Mouse (Mus musculus) layer of hippocampus, adult 9-10 months (tissue): ENCODE data around the gene Frem2.

Source experiments
- DNase-seq: peaks from one replicate; pipeline ENCODE4 v3.0.0; 2022; ENCODE audit warnings: low spot score

Frem2 gene

DNA sequence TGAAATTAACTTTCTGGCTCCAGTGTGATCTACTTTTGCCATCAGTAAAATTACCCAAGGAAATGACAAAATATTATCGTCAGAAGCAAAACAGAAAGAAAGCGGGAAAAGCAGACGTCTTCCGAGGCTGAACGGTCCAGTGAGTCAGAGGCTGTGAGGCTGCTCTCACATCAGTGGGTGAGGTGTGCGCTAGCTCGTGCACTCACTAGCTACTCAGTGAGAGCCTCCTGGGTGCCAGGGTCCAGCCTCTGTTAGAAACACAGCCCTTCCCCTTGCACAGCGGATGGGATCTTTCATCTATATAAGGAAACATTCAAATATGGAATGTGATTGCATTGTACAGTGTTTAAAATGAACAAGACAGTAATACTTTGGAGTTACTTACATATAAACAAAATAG, 36.8 kb downstream of the Frem2 start:
- no peak for DNase-seq

DNA sequence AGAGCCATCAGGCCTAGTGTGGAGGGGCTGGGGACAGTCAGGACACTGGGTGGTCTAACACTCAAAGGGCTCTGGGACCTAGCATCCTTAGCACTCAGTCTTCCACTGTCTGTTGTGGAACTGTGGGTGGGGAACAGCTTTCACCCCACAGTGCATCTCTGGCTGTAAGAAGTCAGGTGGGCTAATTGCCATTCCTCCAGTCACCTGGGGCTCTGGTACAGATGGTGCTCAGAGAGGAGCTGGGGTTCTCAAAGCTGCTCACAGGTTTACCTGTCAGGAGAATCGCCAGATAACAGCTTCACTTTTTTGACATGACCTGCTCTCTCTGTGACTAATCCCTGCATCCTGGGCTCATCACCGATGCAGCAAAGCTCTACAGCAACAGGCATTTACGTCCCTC, 46.0 kb downstream of the Frem2 start:
- no peak for DNase-seq

DNA sequence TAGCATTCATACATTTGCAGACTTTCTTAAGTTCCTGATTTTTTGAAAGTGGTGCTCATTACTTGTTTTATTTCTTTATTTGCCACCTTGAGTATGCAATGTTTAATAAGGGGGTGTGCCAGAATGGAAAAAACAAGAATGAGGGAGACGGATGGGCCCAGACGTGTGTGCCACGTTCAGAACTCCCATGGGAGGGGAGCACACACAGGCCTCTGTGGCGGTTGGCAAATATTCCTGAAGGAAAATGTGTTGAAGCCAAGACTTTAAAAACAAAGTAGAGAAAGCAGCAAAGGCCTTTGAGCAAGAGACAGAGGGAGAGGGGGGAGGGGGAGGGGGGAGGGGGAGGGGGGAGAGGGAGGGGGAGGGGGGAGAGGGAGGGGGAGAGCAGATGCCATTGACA, 47.3 kb downstream of the Frem2 start:
- no peak for DNase-seq

DNA sequence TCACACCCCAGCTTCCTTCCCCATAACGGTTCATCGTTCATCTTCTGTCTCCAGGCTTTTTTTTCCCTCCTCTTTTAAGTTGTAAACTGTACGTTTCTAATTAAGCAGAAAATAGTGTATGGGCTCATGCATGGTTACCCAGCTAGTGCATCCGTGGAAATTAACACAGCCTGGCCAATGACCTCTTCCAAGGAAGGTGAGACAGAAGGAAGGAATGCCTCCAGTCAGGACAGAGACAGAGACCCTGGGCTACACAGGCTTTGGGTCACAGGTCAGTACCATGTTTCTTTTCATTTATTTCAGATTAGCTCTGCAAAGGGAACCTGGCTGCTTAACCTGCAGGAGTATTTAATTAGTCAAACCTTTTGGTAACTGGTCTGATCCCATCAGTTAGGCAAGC, 57.0 kb downstream of the Frem2 start:
- no peak for DNase-seq

DNA sequence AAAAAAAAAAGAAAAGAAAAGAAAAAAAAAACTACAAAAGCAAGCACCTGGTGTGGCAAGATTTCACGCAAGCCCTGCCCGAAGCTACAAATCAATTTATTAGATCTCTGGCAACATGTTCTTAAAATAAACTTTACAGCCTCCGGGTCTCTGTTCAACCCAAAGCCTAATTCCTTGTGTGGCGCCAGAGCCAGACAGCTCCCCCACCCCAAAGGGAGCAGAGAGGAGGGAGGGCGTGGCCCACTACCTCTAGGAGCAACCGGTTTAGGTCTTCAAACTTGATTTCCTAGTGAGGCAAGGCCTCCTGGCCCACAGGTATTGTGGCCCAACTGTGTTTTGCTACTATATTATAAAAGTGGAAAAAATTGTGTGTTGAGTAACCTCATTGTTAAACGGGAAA, 57.8 kb downstream of the Frem2 start:
- DNase-seq = no peak

DNA sequence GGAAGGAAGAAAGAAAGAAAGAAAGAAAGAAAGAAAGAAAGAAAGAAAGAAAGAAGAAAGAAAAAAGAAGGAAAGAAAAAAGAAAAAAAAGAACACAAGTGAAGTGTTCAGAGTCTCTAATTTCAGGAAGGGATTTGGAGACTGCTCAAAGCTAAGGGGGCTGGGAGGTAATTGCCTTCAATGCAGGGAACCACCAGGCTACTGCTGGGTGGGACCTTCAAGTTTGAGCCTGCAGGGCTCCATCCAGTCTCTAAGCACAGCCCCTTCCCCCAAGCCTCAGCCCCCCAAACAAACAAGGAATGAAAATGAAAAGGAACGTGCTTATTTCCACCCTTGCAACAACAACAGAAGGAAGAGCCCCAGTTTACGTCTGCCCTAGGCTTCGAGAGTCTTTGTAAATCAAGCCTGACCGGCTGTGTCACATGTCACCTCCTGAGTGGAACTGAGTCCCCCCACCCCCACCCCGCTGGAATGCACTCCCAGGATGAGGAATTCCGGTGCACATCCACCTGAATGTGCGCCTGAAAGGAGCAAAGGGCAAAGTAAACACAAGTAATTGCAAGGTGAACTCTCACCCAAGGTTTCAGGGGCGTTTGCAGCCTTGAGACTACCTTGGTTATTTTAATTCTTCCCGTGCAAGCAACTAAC, 58.9 kb downstream of the Frem2 start:
- DNase-seq = no peak

DNA sequence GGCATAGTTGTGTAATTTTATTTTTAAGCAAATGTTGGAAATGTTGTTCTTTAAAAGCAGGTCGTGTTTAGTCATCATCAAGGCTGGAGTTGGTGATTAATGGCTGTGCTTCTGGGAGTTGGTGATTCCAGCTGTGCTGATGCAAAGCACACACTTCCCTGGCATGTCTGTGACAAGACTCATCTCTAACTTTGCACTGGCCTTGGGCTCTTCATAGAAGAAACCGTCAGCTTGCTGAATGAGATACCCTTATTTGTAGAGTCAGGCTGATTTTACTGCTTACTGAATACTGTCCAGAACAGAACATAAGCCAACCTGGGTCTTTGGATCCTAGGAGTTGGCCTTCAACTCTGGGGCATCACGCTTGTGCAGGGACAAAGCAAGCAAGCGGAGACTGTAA, 62.7 kb downstream of the Frem2 start:
- no peak for DNase-seq

DNA sequence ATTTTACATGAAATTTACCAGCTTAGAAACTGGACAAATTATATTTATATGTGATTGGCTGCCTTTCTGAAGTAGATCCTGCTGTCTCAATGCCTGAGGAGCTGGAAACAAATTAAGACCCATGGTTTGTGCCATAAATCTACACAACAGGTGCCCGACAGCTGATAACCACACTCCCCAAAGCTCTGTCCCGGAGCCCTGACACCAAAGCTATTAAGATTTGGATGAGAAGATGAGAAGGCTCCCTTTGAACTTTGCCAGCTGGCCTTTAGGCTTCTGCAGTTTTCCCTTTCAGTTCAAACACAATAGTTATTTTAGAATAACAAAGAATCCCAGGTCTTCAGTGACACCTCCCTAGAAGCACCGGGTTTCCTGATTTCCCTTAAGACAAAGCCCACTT, 63.4 kb downstream of the Frem2 start:
- DNase-seq = no peak

DNA sequence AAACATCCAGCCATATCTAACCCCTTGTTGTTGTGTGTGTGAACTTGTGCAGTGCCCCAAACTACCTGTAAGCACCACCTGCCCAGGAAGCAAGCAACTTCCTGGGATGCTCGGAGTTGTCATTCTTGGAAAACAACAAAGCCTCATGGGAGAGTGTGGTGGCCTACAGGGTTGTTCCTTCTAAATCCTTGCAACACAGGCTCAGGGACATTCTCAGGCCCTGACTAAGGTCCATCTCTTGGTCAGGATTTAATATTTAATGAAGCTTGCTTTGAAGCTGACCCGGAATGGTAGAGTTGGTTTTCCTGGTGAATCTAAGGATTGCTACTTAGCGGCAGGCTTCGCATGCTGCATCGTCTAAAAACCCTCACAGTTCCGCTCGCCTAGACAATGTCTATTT, 65.1 kb downstream of the Frem2 start:
- no peak for DNase-seq

GRCm38 (mm10) chr3:53590139-53590621, 67.0 kb downstream of the Frem2 start:
- DNase-seq = peak; percentile 45

DNA sequence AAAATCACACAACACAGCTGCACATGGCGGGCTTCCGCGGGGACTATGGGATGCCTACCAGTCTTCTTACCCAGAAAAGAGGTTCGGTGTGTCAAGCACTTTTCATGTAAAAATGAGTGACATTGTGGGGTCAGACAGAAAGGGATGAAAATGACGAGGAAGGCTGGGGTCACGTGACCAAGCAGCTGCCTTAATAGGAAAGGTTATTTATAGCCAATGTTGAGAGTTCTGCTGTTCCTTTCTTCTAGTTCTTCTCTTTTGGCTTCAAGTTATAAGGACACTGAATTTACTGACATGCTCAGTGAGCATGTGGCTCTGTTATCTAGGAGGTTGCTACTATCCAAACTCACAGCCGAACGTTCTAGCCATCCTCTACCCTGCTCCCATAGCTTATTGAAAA, 73.9 kb downstream of the Frem2 start:
- DNase-seq = no peak

DNA sequence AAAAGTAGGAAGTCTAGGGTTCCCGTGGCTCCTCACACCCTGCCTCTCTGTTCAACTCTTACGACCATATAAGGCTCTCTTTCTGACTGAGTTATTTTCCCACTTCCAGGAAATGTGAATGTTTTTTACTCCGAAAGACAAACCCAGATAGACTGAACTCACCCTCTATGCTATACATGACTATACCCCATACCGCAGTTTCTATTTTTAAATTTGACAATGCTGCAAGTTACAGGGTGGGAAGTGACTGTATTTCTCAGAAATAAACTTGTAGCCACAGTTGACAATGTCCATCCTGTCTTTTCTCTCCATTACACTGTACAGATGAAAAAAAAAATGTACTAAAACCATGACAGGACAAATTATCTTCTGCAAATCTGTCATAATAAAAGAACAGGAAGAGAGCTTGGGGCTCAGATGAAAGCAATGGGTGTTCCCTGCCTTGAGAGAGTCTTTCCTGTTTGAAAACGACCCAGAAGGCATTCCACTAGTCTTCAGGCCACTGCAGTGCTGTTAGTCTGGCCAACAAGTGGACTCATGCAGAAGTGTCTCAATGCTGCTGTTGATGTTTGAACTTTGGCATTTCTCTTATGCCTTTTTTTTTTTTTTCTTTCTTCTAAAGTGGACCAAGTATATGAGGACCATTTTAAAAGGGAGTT, 76.4 kb downstream of the Frem2 start:
- no peak for DNase-seq

- no peak for DNase-seq
These were observed 77.9 kb downstream of the Frem2 start for GRCm38 (mm10) chr3:53579121-53579704.

GRCm38 (mm10) chr3:53576320-53577116, 80.6 kb downstream of the Frem2 start:
- DNase-seq = no peak

- DNase-seq = no peak
These were observed 83.0 kb downstream of the Frem2 start for GRCm38 (mm10) chr3:53574123-53574522.

DNA sequence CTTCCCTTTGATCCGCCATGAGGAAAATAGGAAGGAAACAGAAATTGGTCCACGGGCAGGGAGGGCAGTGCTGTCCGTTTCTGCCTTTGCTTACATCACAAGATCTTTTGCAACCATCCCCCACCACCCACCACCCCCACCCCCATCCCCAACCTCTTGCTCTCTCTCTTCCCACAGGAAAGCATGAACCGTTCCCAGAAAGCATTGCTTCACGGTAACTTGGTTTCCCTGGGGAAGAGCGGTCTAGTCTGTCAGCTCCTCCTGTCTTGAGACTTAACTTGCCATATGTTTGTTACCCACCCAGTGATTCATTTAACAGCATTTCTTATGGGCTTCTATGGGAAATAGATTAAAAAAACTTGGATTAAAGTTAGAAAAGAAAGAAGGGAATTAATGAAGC, 85.5 kb downstream of the Frem2 start:
- no peak for DNase-seq

GRCm38 (mm10) chr3:53564521-53564920, 92.6 kb downstream of the Frem2 start:
- DNase-seq = no peak

DNA sequence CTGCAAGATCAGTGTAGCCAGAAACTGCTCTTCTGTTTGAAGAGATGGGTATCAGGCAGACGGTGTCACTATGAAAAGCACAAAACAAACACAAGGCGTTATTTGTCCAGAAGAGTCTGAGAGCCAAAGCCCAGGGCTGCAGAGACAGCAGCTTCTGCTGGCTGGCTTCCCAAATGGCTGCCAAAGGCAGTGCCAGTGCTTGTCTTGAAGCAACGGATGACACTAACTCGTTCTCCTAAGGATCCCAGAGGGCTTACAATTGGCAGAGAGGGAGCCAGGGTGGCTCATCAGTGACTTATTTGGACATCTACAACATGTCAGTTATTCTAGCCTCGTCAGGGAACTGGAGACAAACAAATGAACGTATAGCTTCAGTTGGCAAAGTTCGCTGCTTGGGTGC, 93.4 kb downstream of the Frem2 start:
- no peak for DNase-seq

- no peak for DNase-seq
These were observed 95.3 kb downstream of the Frem2 start for GRCm38 (mm10) chr3:53561813-53562212.

GRCm38 (mm10) chr3:53559056-53559455, 98.1 kb downstream of the Frem2 start:
- no peak for DNase-seq

- DNase-seq = no peak
These were observed 98.9 kb downstream of the Frem2 start for GRCm38 (mm10) chr3:53558230-53558629.

DNA sequence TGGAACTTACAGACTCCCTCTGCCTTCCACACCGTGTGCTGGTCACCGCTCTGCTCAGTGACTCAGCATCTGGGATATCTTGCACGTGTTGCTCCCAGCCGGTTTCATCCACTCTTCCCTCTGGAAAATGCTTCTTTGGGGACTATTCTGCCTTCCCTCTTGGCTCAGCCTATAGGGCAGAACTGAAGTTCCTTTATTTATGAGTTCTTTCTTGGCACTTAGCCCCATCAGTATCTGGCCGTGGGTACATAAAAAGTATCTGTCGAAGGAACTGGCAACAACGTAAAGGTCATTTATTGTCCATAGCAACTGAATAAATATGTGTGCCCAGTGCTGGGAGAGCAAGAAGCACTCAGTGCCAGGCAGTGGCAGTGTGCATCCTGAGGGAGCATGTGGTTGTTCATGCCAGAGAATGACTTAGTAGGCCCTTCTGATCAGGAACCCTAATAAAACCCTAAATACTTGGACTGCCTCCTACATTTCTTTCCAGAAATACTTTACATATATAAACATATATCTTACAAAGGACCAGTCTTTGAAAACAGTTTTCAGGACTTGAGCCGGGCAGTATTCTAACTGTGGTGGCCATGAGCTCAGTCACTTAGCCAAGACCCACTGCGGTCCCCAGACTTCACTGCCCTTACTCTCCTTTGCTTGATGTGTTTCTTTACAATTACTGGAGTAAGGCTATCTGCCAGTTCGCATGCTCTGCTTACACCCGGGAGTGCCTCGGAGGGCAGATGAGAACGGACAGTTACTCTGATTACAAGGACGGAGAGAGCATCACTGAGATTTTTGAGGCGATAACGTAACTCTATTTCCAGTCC, 99.6 kb downstream of the Frem2 start:
- no peak for DNase-seq
